Mouse (Mus musculus) CH12.LX (cell line): ENCODE measurements around the gene Tshz2.

Source experiments
- CTCF ChIP-seq, 2 experiments: IDR thresholded peaks in 1 of 2; conservative IDR thresholded peaks in 1 of 2; 2 replicates each; pipeline ENCODE4 v1.5.1; 2011 to 2012; ENCODE audit warnings: low read depth in 2 of 2, low read length in 2 of 2, improper control_type of control experiment in 1 of 2, inconsistent platforms in 1 of 2, mild to moderate bottlenecking in 1 of 2, moderate library complexity in 1 of 2
- EP300 ChIP-seq: IDR thresholded peaks from 2 replicates; pipeline ENCODE4 v1.6.1; 2011; ENCODE audit warnings: low read length, improper control_type of control experiment
- MAZ ChIP-seq: IDR thresholded peaks from 2 replicates; pipeline ENCODE4 v1.6.1; 2012; ENCODE audit warnings: low read depth, mild to moderate bottlenecking, inconsistent platforms, low read length, improper control_type of control experiment, moderate library complexity
- NRF1 ChIP-seq: IDR thresholded peaks from 2 replicates; pipeline ENCODE4 v1.6.1; 2014; ENCODE audit warnings: low read depth, mild to moderate bottlenecking, inconsistent platforms, low read length, improper control_type of control experiment, moderate library complexity
- POLR2A ChIP-seq: IDR thresholded peaks from 2 replicates; pipeline ENCODE4 v1.6.1; 2011; ENCODE audit warnings: low read depth, mild to moderate bottlenecking, improper control_type of control experiment, low read length
- RCOR1 ChIP-seq: conservative IDR thresholded peaks from 2 replicates; pipeline ENCODE4 v1.6.1; 2012; ENCODE audit warnings: low read depth, mild to moderate bottlenecking, inconsistent platforms, low read length, improper control_type of control experiment

DNA sequence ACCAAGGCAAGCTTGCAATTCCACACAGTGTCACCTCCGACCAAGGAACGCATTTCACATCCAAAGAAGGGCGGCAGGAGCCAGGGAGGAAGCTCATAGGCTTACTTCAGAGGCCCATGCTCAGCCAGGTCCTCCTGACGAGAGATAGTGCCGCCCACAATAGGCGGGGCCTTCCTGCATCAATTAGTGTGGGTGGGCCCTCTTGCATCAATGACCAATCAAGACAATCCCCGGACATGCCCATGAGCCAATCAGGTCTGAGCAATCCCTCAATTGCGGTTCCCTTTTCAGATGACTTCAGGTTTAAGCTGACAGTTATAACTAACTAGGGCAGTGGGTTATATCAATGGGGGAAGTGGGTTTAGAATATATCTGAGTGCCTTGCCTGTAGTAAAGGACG, 120.6 kb downstream of the Tshz2 start:
- TF ChIP-seq POLR2A (no peak), CTCF (conservative IDR thresholded peaks at IDR 0.05 in 1 of 2, IDR thresholded peaks at IDR 0.05 in 1 of 2; ENCODE audit: low read depth in 2 of 2, low read length in 2 of 2) (no peak), MAZ (no peak), EP300 (no peak), RCOR1 (no peak), NRF1 (no peak)
